Mouse (Mus musculus) liver, embryonic 15.5 days (tissue): ENCODE measurements around the gene Ropn1. TPM values are rescaled to one million over a fixed set of nuclear protein-coding genes. Genes with fewer than 3 reads are reported as not detected.
"Not testable (repeated sequence)": the region's sequence is repeated elsewhere in the genome, so short reads cannot be mapped to it uniquely, and the experiment has no call there.

Source experiments
- ATAC-seq: fragments of 200-750 bp; cut with Nextera tagmentation; 2 replicates; pipeline ENCODE4 v1.8.0; 2017; ENCODE audit warnings: moderate number of reproducible peaks, mild to moderate bottlenecking, moderate library complexity; ENCODE audit not compliant: insufficient read depth
- H3K27ac ChIP-seq: fragments of 300-500 bp; sonication (generic); replicated peaks from 2 replicates; pipeline ENCODE4 v1.5.1; 2015; ENCODE audit warnings: mild to moderate bottlenecking, inconsistent platforms
- H3K27me3 ChIP-seq: fragments of 300-500 bp; sonication (generic); 2 replicates; pipeline ENCODE4 v1.6.1; 2015; ENCODE audit warnings: mild to moderate bottlenecking, inconsistent platforms
- H3K36me3 ChIP-seq: fragments of 300-500 bp; sonication (generic); replicated peaks from 2 replicates; pipeline ENCODE4 v1.6.1; 2015; ENCODE audit warnings: moderate library complexity, mild to moderate bottlenecking, inconsistent platforms
- H3K4me1 ChIP-seq: fragments of 300-500 bp; sonication (generic); replicated peaks from 2 replicates; pipeline ENCODE4 v1.6.1; 2015; ENCODE audit warnings: inconsistent platforms
- H3K4me2 ChIP-seq: fragments of 300-500 bp; sonication (generic); 2 replicates; pipeline ENCODE4 v1.6.1; 2015; ENCODE audit warnings: moderate library complexity, mild to moderate bottlenecking, inconsistent platforms
- H3K4me3 ChIP-seq: fragments of 300-500 bp; sonication (generic); replicated peaks from 2 replicates; pipeline ENCODE4 v1.5.1; 2015; ENCODE audit warnings: mild to moderate bottlenecking, inconsistent platforms
- H3K9ac ChIP-seq: fragments of 300-500 bp; sonication (generic); 2 replicates; pipeline ENCODE4 v1.6.1; 2015; ENCODE audit warnings: moderate library complexity, mild to moderate bottlenecking, inconsistent platforms
- H3K9me3 ChIP-seq: fragments of 300-500 bp; sonication (generic); replicated peaks from 2 replicates; pipeline ENCODE4 v1.6.1; 2016; ENCODE audit warnings: inconsistent platforms
- WGBS: fragments of 180-500 bp; shearing (Covaris S2); methylation state at CpG from one replicate; pipeline ENCODE4 v1.1.7; 2015; ENCODE audit warnings: mixed read lengths; ENCODE audit not compliant: insufficient replicate concordance; 5-methylcytosine and 5-hydroxymethylcytosine counted together
- polyA plus RNA-seq: library from polyadenylated mRNA; unstranded; fragments of >200 nt; fragmentation: Nextera tagmentation; extraction: Ambion mirVana; gene quantifications from 2 replicates; pipeline ENCODE4 v1.2.1, GENCODE M21; 2015

Gene Ropn1
- polyA plus RNA-seq, 1 experiment from 2014 or later = not detected

GRCm38 (mm10) chr16:34690334-34691144 lies 40.8 kb downstream of the Ropn1 start, which contains the start of gene Ccdc14:
Gene Ccdc14, plus strand, starts transcription at chr16:34690616.
- peaks cover 15% of the 10 kb centered on the region for H3K4me1 ChIP-seq
- H3K36me3 ChIP-seq = no peaks in the 10 kb centered on the region
- H3K9ac ChIP-seq = peak within 1 kb of the TSS; percentile 56
- peak within 1 kb of the TSS; percentile 67 for H3K4me3 ChIP-seq
- H3K4me2 ChIP-seq = peak within 1 kb of the TSS; percentile 88
- peak; percentile 95 for ATAC-seq
- H3K27ac ChIP-seq = peak within 1 kb of the TSS; percentile 83
- WGBS = under 1% methylated on average over 53 of the region's 53 CpGs
- H3K27me3 ChIP-seq = peaks cover 2% of the 10 kb centered on the region; the same call in 1 of the 2 replicates
- no peaks in the 10 kb centered on the region for H3K9me3 ChIP-seq

DNA sequence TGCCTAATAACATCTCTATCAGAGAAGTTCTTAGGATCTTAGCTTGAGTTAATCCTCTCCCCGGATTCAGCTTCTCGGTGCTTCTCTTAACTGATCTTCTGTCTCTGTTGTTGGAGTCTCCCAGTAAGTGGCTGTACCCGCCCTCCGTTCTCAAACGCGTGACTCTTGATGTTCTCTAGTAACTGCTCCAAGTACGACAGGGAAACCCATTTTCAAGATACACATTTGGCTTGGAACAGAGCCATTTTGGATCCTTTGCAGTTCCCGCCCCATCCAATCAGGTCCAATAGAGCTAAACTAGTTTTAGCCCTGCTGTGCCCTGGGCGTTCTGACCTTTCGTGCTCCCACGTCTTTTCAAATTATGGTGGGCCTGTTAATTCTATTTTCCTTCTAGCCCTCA lies 41.4 kb downstream of the Ropn1 start:
- H3K9ac ChIP-seq = peak overlapping the region; percentile 56
- no peaks in the 10 kb centered on the region for H3K9me3 ChIP-seq
- peak overlapping the region; percentile 88 for H3K4me2 ChIP-seq
- WGBS = 10% methylated on average over 11 of the region's 11 CpGs
- H3K27me3 ChIP-seq = no peaks in the 10 kb centered on the region
- H3K36me3 ChIP-seq = peaks cover 2% of the 10 kb centered on the region
- peak overlapping the region; percentile 67 for H3K4me3 ChIP-seq
- H3K27ac ChIP-seq = peak overlapping the region; percentile 83
- 0 out of 2 replicates have a peak, but pooled peaks have one; percentile 32 for ATAC-seq
- H3K4me1 ChIP-seq = peaks cover 15% of the 10 kb centered on the region

- 38% methylated on average over 7 of the region's 7 CpGs for whole genome bisulfite sequencing
- H3K27ac ChIP-seq = no peak overlapping the region
- H3K27me3 ChIP-seq = no peaks in the 10 kb centered on the region
- peaks cover 15% of the 10 kb centered on the region for H3K4me1 ChIP-seq
- no peak overlapping the region for H3K4me2 ChIP-seq
- H3K4me3 ChIP-seq = no peak overlapping the region
- H3K9me3 ChIP-seq = no peaks in the 10 kb centered on the region
- no peak overlapping the region for H3K9ac ChIP-seq
- no peak for ATAC-seq
- peaks cover 14% of the 10 kb centered on the region for H3K36me3 ChIP-seq
Observed at GRCm38 (mm10) chr16:34694477-34694876, 44.8 kb downstream of the Ropn1 start.

GRCm38 (mm10) chr16:34698721-34699120 lies 49.0 kb downstream of the Ropn1 start:
- not testable (repeated sequence) for H3K27ac ChIP-seq, H3K9ac ChIP-seq, H3K4me2 ChIP-seq, H3K9me3 ChIP-seq, ATAC-seq, H3K4me1 ChIP-seq, H3K4me3 ChIP-seq, H3K27me3 ChIP-seq
- H3K36me3 ChIP-seq = peaks cover 14% of the 10 kb centered on the region
- 49% methylated on average over 3 of the region's 3 CpGs for WGBS

GRCm38 (mm10) chr16:34700165-34700827 lies 50.6 kb downstream of the Ropn1 start:
- Histone ChIP-seq H3K36me3 (peaks cover 20% of the 10 kb centered on the region), H3K4me2 (no peak overlapping the region), H3K27ac (no peak overlapping the region), H3K9ac (no peak overlapping the region), H3K27me3 (no peaks in the 10 kb centered on the region), H3K4me3 (no peak overlapping the region), H3K9me3 (no peaks in the 10 kb centered on the region), H3K4me1 (no peaks in the 10 kb centered on the region)
- ATAC-seq = no peak
- 22% methylated on average over 7 of the region's 7 CpGs for WGBS

GRCm38 (mm10) chr16:34700828-34701216 lies 51.1 kb downstream of the Ropn1 start:
- Histone ChIP-seq H3K4me1 (no peaks in the 10 kb centered on the region), H3K27ac (no peak overlapping the region), H3K4me2 (no peak overlapping the region), H3K4me3 (no peak overlapping the region), H3K27me3 (no peaks in the 10 kb centered on the region), H3K36me3 (peaks cover 24% of the 10 kb centered on the region), H3K9me3 (no peaks in the 10 kb centered on the region), H3K9ac (no peak overlapping the region)
- no peak for ATAC-seq
- 73% methylated on average over 6 of the region's 6 CpGs for WGBS

- H3K27ac ChIP-seq = no peak overlapping the region
- H3K4me3 ChIP-seq = no peak overlapping the region
- H3K4me1 ChIP-seq = no peaks in the 10 kb centered on the region
- H3K9me3 ChIP-seq = no peaks in the 10 kb centered on the region
- H3K4me2 ChIP-seq = no peak overlapping the region
- no peaks in the 10 kb centered on the region for H3K27me3 ChIP-seq
- no peak for ATAC-seq
- H3K9ac ChIP-seq = no peak overlapping the region
- WGBS = 68% methylated on average over 2 of the region's 2 CpGs
- H3K36me3 ChIP-seq = peaks cover 32% of the 10 kb centered on the region
Observed at GRCm38 (mm10) chr16:34706019-34706418, 56.3 kb downstream of the Ropn1 start.

- no peaks in the 10 kb centered on the region for H3K9me3 ChIP-seq
- H3K4me1 ChIP-seq = no peaks in the 10 kb centered on the region
- H3K4me3 ChIP-seq = no peak overlapping the region
- H3K36me3 ChIP-seq = peaks cover 32% of the 10 kb centered on the region
- H3K4me2 ChIP-seq = no peak overlapping the region
- H3K9ac ChIP-seq = no peak overlapping the region
- H3K27ac ChIP-seq = no peak overlapping the region
- ATAC-seq = no peak
- no peaks in the 10 kb centered on the region for H3K27me3 ChIP-seq
- WGBS = 75% methylated on average over 7 of the region's 7 CpGs
Observed at GRCm38 (mm10) chr16:34706487-34706946, 56.8 kb downstream of the Ropn1 start.

- 79% methylated on average over 3 of the region's 3 CpGs for WGBS
- H3K27me3 ChIP-seq = no peaks in the 10 kb centered on the region
Observed at GRCm38 (mm10) chr16:34711481-34711880, 61.8 kb downstream of the Ropn1 start.

GRCm38 (mm10) chr16:34725156-34725555 lies 75.4 kb downstream of the Ropn1 start:
- Histone ChIP-seq H3K9me3 (no peaks in the 10 kb centered on the region), H3K27me3 (no peaks in the 10 kb centered on the region), H3K9ac (no peak overlapping the region), H3K4me3 (no peak overlapping the region), H3K27ac (no peak overlapping the region), H3K4me2 (no peak overlapping the region), H3K36me3 (peaks cover 16% of the 10 kb centered on the region), H3K4me1 (no peaks in the 10 kb centered on the region)
- no peak for ATAC-seq
- 81% methylated on average over 3 of the region's 3 CpGs for WGBS

More at GRCm38 (mm10) chr16:34711481-34711880, 61.8 kb downstream of the Ropn1 start:
- H3K9me3 ChIP-seq = no peaks in the 10 kb centered on the region
- no peak overlapping the region for H3K4me2 ChIP-seq
- no peak for ATAC-seq
- no peaks in the 10 kb centered on the region for H3K4me1 ChIP-seq
- no peak overlapping the region for H3K27ac ChIP-seq
- H3K9ac ChIP-seq = no peak overlapping the region
- no peak overlapping the region for H3K4me3 ChIP-seq
- H3K36me3 ChIP-seq = peaks cover 16% of the 10 kb centered on the region
